Mouse (Mus musculus) hindbrain, embryonic 10.5 days (tissue): Measurements from ENCODE around the gene Pcbp3. TPM values are rescaled to one million over a fixed set of nuclear protein-coding genes. Genes with fewer than 3 reads are reported as not detected.

Source experiments
- DNase-seq: peaks from one replicate; pipeline ENCODE4 v3.0.0-alpha.2; 2017; ENCODE audit warnings: low spot score
- H3K27ac ChIP-seq: fragments of 300-500 bp; sonication (generic); 2 replicates; pipeline ENCODE4 v1.5.1; 2016; ENCODE audit warnings: mild to moderate bottlenecking, moderate library complexity
- H3K27me3 ChIP-seq: fragments of 300-500 bp; sonication (generic); 2 replicates; pipeline ENCODE4 v1.6.1; 2016; ENCODE audit warnings: mild to moderate bottlenecking; ENCODE audit not compliant: poor library complexity, insufficient read depth, severe bottlenecking
- H3K36me3 ChIP-seq: fragments of 300-500 bp; sonication (generic); 2 replicates; pipeline ENCODE4 v1.6.1; 2016; ENCODE audit warnings: mild to moderate bottlenecking, moderate library complexity
- H3K4me1 ChIP-seq: fragments of 300-500 bp; sonication (generic); replicated peaks from 2 replicates; pipeline ENCODE4 v1.6.1; 2016; ENCODE audit warnings: mild to moderate bottlenecking
- H3K4me3 ChIP-seq: fragments of 300-500 bp; sonication (generic); 2 replicates; pipeline ENCODE4 v1.5.1; 2016; ENCODE audit warnings: mild to moderate bottlenecking, moderate library complexity
- H3K9me3 ChIP-seq: fragments of 300-500 bp; sonication (generic); 2 replicates; pipeline ENCODE4 v1.6.1; 2016; ENCODE audit warnings: mild to moderate bottlenecking, moderate library complexity
- WGBS: fragments of 180-500 bp; shearing (Covaris S2); methylation state at CpG from one replicate; pipeline ENCODE4 v1.1.7; 2016; 5-methylcytosine and 5-hydroxymethylcytosine counted together
- polyA plus RNA-seq: library from polyadenylated mRNA; unstranded; fragments of >200 nt; fragmentation: Nextera tagmentation; extraction: Ambion mirVana; gene quantifications from 2 replicates; pipeline ENCODE4 v1.2.1, GENCODE M21; 2016

The Pcbp3 gene
- polyA plus RNA-seq, 1 experiment from 2014 or later, result 94.7 TPM

DNA sequence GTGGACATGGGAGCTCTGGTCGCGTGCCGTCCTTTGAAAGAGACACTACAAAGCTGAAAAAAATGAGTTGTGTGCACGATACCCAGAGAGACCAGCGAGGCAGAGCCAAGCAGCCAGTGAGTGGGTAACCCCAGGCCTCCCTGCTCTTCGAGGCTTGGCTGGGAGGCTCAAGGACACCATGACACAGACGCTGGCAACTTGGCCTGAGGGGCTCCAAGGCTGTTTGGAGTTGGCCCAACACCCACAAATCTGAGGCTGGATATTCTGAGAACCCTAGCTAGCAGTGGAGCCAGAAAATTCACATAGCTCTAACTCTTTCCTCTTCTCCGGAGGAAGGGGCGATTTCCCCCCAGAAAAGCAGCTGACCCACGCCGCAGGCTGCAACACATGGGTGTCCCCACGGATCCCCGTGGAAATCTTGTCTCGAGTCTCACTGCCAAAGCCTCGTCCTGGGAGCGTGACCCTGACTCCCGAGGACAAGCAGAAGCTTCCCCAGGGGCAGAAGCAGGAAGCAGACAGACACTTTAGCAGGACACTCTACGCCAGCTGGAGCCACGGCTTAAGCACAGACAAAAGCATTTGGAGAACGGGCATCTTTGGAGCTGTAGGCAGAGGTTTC lies 230.0 kb downstream of the Pcbp3 start:
- H3K4me3 ChIP-seq, result no peak overlapping the region
- no peaks in the 10 kb centered on the region for H3K36me3 ChIP-seq
- DNase-seq, result no peak
- H3K27me3 ChIP-seq, result no peaks in the 10 kb centered on the region; the same call in 1 of the 2 replicates
- H3K27ac ChIP-seq, result peak overlapping the region; percentile 77
- 75% methylated on average over 20 of the region's 20 CpGs for WGBS
- H3K9me3 ChIP-seq, result no peaks in the 10 kb centered on the region
- peaks cover 35% of the 10 kb centered on the region for H3K4me1 ChIP-seq

DNA sequence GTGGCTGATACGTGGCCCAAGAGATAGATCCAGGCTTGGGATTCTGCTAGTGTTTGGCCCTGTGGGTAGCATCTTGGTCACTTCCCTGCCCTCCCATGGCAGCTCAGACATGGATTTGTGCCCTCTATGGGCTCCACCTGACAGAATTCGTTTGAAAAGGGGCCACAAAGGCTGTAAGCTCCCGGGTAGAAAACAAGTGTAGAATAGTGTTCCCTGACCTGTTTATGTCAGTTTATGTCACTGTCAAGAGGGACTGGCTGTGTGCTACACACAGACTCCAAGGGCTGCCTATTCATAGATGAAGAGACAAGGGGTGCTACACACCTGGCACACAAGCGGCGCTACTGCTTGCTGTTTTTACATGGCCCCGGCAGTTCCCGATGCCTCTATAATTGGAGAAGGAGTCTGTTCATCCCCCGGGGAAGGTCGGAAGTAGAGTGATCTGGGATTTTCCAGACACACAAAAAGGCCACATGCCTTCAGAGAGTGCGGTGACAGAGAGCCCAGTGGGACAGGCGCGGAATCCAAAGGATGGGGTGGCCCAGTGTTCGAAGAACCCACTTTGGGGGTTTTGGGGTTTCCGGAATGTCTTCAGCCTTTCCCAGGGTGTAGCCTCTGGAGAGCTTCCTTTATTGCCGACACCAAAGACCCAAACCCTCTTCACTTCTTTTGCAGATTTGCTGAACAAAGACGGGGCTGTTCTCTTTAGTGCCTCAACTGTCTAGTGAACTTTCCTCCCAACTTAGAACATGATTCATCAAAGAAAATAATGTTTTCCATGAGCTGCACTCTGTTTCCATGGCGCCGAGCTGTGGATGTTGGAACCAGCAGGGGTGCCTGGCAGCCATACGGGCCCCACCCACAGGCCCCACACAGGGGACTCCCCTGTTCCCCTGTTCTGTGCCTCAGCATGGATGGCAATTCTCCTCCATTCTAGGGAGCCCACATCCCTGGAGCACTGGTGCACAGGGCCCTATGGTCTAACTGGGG lies 231.8 kb downstream of the Pcbp3 start:
- peaks cover 44% of the 10 kb centered on the region for H3K4me1 ChIP-seq
- H3K9me3 ChIP-seq, result no peaks in the 10 kb centered on the region
- H3K27ac ChIP-seq, result no peak overlapping the region
- no peaks in the 10 kb centered on the region for H3K36me3 ChIP-seq
- 84% methylated on average over 19 of the region's 19 CpGs for WGBS
- no peak for DNase-seq
- H3K27me3 ChIP-seq, result no peaks in the 10 kb centered on the region; the same call in 1 of the 2 replicates
- H3K4me3 ChIP-seq, result no peak overlapping the region

DNA sequence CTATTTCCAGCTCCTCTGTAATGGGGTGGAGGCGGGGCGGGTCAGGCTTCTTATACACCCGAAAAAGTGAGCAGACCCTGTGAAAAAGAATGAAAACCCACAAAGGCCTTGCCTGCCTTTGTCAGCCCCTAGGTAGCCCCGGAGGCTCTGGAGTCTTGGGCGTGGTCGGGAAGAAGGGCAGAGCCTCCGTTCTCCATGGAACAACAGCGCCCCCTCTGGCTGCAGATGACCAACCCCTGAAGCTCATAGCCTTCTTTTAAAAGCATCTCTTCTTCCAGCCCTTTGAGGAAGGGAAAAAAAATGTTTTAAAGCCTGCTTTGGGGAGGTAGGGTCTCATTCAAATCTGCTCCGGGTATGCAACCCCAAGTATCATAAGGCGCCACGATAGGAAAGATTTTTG lies 233.3 kb downstream of the Pcbp3 start:
- 14% methylated on average over 11 of the region's 11 CpGs for WGBS
- Histone ChIP-seq H3K4me1 (peaks cover 44% of the 10 kb centered on the region), H3K27ac (peak overlapping the region; percentile 80), H3K9me3 (no peaks in the 10 kb centered on the region), H3K27me3 (no peaks in the 10 kb centered on the region; the same call in 1 of the 2 replicates), H3K36me3 (no peaks in the 10 kb centered on the region), H3K4me3 (peak overlapping the region; percentile 23)
- peak; percentile 84 for DNase-seq

DNA sequence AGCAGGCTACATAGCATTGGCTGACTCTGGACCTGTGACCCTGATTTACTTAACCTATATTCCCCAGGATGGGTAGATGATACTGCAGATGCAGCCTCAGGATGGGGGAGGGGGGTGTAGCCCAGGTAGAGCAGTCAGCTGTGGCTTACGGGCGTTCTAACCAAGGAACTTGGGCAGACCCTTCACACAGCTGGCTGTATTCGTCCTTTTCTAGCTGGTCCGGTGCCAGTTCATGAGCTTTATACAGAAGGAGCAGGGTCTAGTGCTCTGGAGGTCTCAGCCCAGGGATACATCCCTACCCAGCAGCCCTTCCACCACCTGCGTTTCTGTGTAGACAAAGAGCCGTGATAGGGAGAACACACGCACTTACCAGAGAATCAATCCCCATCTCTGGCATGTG lies 234.4 kb downstream of the Pcbp3 start:
- Histone ChIP-seq H3K36me3 (0 out of 2 replicates have a peak, but pooled peaks cover 4% of the 10 kb centered on the region), H3K27ac (peak overlapping the region; percentile 80; the same call in 1 of the 2 replicates), H3K4me1 (peaks cover 34% of the 10 kb centered on the region), H3K4me3 (no peak overlapping the region), H3K9me3 (no peaks in the 10 kb centered on the region), H3K27me3 (no peaks in the 10 kb centered on the region; the same call in 1 of the 2 replicates)
- DNase-seq, result no peak
- WGBS, result 85% methylated on average over 7 of the region's 7 CpGs

DNA sequence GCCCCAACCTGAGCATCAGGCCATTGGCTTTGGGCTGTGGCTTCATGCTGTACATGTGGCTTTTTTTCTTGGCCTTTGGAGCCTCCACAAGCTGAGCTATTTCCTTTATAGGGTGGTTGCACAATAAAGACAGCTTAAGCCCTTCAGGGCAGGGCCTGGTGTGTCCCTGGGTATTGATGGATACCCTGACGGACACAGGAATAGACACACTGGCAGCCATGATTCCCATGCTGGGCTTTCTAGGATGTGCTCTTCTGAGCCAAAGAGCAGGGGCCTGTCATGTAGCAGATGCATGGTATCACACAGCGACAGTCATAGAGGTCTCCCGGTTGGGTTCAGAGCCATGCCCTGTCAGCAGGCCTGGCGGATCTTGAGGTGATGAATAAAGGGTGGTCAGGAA lies 234.8 kb downstream of the Pcbp3 start:
- no peak overlapping the region for H3K27ac ChIP-seq
- no peak for DNase-seq
- peaks cover 29% of the 10 kb centered on the region for H3K4me1 ChIP-seq
- 0 out of 2 replicates have a peak, but pooled peaks cover 4% of the 10 kb centered on the region for H3K36me3 ChIP-seq
- no peak overlapping the region for H3K4me3 ChIP-seq
- WGBS, result 93% methylated on average over 4 of the region's 4 CpGs
- no peaks in the 10 kb centered on the region for H3K9me3 ChIP-seq
- no peaks in the 10 kb centered on the region; the same call in 1 of the 2 replicates for H3K27me3 ChIP-seq

DNA sequence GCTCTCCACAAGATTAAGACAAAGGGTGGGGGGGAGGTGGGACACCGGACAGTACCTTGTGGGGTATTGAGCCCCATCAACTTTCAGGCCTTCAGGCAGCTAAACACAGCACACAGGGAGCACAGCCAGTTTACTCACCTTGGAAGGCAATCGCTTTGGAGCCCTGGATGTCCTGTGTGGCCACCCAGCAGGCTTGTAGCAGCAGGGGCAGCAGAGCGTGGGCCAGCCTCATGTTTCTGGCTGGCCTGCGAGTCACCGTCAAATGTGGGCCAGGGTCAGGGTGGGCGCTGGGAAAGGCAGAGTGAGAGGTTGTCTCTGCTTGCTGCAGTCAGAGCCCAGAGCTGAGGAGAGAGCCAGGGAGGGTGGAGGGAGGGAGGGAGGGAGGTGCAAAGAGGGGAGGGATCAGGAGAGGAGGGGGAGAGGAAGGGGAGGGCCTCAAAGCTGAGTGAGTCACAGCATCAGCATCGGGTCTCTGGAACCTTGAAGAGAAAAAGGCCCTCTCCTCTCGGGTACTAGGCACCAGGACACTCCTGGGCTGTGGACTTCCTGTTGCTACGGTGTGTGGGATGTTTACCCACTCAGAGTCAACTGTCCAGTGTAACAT lies 235.9 kb downstream of the Pcbp3 start, which contains the start of gene Col6a1:
Col6a1 (minus strand) TSS at position 487 of the 604 bp plus-strand sequence.
- H3K9me3 ChIP-seq, result no peaks in the 10 kb centered on the region
- peaks cover 25% of the 10 kb centered on the region for H3K4me1 ChIP-seq
- peak within 1 kb of the TSS; percentile 24; the same call in 1 of the 2 replicates for H3K4me3 ChIP-seq
- 0 out of 2 replicates have a peak, but pooled peaks cover 4% of the 10 kb centered on the region for H3K36me3 ChIP-seq
- peak; percentile 45 for DNase-seq
- peak within 1 kb of the TSS; percentile 73 for H3K27ac ChIP-seq
- 31% methylated on average over 9 of the region's 9 CpGs for WGBS
- H3K27me3 ChIP-seq, result no peaks in the 10 kb centered on the region; the same call in 1 of the 2 replicates

DNA sequence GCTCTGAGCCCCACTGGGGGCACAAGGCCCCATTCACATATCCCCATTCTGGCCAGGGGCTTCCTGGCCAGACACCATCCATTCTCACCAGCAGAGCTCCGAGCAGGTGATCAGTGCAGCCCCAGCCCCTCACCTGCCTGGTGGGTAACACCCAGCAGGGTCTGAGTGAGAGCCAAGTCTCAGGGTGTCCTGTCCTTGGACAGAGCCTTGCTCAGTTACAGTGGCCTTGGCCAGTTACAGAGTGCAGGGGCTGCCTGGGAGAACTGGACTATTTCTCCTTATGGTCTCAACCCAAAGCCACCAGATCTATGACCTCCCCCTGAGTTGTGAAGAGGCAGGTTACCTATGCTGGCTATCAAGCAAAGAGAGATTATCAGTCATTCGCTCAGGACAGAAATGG lies 236.6 kb downstream of the Pcbp3 start:
- no peaks in the 10 kb centered on the region for H3K9me3 ChIP-seq
- H3K4me3 ChIP-seq, result no peak overlapping the region
- no peaks in the 10 kb centered on the region; the same call in 1 of the 2 replicates for H3K27me3 ChIP-seq
- peaks cover 22% of the 10 kb centered on the region for H3K4me1 ChIP-seq
- H3K27ac ChIP-seq, result peak overlapping the region; percentile 73
- WGBS, result 90% methylated on average over 2 of the region's 2 CpGs
- H3K36me3 ChIP-seq, result 0 out of 2 replicates have a peak, but pooled peaks cover 4% of the 10 kb centered on the region
- no peak for DNase-seq

DNA sequence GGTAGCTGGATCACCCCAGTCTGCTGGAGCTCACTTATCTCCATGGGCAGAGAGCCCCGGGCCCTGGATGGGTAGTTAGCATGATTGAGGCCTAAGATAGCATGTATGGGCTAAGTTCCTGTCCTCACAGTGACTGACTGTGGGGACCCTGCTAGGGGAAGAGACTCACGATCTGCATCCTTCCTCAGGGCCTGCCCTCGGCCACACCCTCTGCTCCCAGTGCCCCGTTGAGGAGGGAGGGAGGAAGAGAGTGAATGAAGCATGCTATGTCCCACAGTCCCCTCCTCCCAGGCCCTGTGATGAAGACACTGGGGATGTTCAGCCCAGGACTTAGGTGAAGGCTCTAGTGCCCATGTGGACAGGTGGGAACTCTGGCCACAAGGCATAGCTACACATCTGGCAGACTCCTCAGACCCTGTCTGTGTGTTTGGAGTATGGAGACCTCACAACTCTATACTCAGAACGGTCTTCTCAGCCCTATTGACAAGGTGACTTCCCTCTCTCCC lies 237.4 kb downstream of the Pcbp3 start:
- Histone ChIP-seq H3K27me3 (no peaks in the 10 kb centered on the region; the same call in 1 of the 2 replicates), H3K27ac (no peak overlapping the region), H3K36me3 (0 out of 2 replicates have a peak, but pooled peaks cover 4% of the 10 kb centered on the region), H3K4me3 (no peak overlapping the region), H3K9me3 (no peaks in the 10 kb centered on the region), H3K4me1 (peaks cover 22% of the 10 kb centered on the region)
- peak; percentile 2 for DNase-seq
- WGBS, result 63% methylated on average over 5 of the region's 5 CpGs

DNA sequence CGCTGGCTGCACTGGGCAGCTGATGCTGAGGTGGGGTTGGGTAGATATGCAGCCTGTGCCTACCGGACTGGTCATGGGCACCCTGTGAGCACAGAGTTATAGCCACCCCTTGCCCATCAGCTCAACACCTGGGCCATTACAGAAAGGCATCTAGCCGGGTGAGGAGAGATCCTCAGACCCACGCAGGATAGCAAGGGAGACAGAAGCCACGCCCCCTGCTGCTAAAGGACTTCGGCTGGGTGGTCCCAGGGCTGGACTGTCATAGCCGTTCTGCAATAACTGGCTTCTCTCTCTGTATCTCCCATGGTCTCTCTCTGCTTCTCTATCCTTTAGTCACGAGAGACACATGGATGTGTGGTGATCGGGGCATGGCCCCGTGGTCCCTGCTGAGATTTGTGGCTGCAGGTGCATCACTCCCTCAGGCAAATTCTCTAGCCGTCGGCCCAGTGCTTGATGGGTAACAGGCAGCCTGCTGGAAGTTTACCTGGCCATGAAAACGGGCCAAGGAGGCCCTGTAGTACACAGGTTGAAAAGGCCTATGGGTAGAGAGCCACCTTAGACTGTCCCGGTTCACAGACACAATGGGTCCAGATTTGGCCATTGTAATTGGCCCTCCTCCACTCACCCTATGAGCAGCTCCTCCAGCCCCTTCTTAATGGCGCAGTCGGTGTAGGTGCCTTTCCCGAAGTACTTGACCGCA lies 238.8 kb downstream of the Pcbp3 start:
- H3K4me3 ChIP-seq, result no peak overlapping the region
- peaks cover 20% of the 10 kb centered on the region; the same call in 1 of the 2 replicates for H3K4me1 ChIP-seq
- peak; percentile 1 for DNase-seq
- H3K27me3 ChIP-seq, result no peaks in the 10 kb centered on the region; the same call in 1 of the 2 replicates
- H3K27ac ChIP-seq, result no peak overlapping the region
- 0 out of 2 replicates have a peak, but pooled peaks cover 4% of the 10 kb centered on the region for H3K36me3 ChIP-seq
- WGBS, result 90% methylated on average over 18 of the region's 18 CpGs
- H3K9me3 ChIP-seq, result no peaks in the 10 kb centered on the region

DNA sequence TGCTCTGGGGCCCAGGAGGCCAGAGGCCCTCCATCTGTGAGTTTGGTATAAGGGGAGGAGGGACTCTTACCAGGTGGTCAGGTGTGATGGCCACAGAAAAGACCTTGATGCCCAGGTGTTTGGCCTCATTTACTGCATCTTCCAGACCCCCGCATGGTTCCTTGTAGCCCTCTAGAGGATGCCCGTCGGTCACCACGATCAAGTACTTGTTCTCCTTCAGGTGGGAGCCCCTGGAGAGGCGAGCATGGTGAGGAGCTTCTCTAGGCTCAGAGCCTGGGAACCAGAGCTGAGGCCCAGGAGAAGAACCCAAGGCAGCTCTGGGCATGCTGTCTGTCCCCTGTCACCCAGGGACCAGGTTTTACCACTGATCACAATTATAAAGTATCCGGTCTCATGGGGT lies 239.9 kb downstream of the Pcbp3 start:
- 94% methylated on average over 6 of the region's 6 CpGs for WGBS
- H3K9me3 ChIP-seq, result no peaks in the 10 kb centered on the region
- no peak overlapping the region for H3K27ac ChIP-seq
- DNase-seq, result no peak
- H3K36me3 ChIP-seq, result peaks cover 9% of the 10 kb centered on the region; the same call in 1 of the 2 replicates
- no peak overlapping the region for H3K4me3 ChIP-seq
- no peaks in the 10 kb centered on the region for H3K27me3 ChIP-seq
- peaks cover 18% of the 10 kb centered on the region; the same call in 1 of the 2 replicates for H3K4me1 ChIP-seq

DNA sequence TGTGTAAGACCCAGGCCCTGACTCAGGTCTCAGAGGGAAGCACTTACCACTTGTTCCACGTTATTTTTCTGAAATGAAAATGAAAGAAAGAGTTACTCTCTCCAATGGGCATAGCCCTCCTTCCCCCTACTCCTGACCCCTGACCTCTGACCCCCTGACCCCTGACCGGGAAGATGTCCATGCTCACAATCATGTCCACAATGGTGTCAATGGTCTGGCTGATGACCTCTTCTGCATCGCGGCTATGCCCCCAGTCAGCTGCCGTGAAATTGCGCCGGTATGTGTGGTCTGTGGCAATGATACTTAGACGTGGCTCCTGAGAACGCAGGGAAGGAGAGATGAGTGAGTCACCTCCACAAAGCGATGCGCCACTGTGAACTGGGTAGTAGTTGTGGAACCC lies 240.5 kb downstream of the Pcbp3 start:
- WGBS, result 75% methylated on average over 11 of the region's 11 CpGs
- Histone ChIP-seq H3K4me3 (no peak overlapping the region), H3K27me3 (no peaks in the 10 kb centered on the region), H3K36me3 (peaks cover 10% of the 10 kb centered on the region; the same call in 1 of the 2 replicates), H3K9me3 (no peaks in the 10 kb centered on the region), H3K27ac (no peak overlapping the region), H3K4me1 (peaks cover 18% of the 10 kb centered on the region; the same call in 1 of the 2 replicates)
- no peak for DNase-seq
